Mouse (Mus musculus) neural tube, embryonic 11.5 days (tissue): Measurements from ENCODE around the gene Egfr. TPM values are rescaled to one million over a fixed set of nuclear protein-coding genes. Genes with fewer than 3 reads are reported as not detected.

Experiments
- ATAC-seq: fragments of 200-750 bp; cut with Nextera tagmentation; 2 replicates; pipeline ENCODE4 v1.8.0; 2017; ENCODE audit warnings: moderate number of reproducible peaks, mild to moderate bottlenecking, moderate TSS enrichment, moderate library complexity; ENCODE audit not compliant: insufficient read depth, low FRiP score, low TSS enrichment
- DNase-seq: peaks from one replicate; pipeline ENCODE4 v3.0.0-alpha.2; 2015; ENCODE audit warnings: low spot score
- H3K27ac ChIP-seq: fragments of 300-500 bp; sonication (generic); 2 replicates; pipeline ENCODE4 v1.5.1; 2014; ENCODE audit warnings: low read depth, mild to moderate bottlenecking, low read length
- H3K27me3 ChIP-seq: fragments of 300-500 bp; sonication (generic); 2 replicates; pipeline ENCODE4 v1.6.1; 2014; ENCODE audit warnings: mild to moderate bottlenecking, low read length, mixed read lengths; ENCODE audit not compliant: control insufficient read depth, insufficient read depth
- H3K36me3 ChIP-seq: fragments of 300-500 bp; sonication (generic); 2 replicates; pipeline ENCODE4 v1.6.1; 2014; ENCODE audit warnings: mild to moderate bottlenecking, low read length, moderate library complexity, mixed read lengths; ENCODE audit not compliant: control insufficient read depth, insufficient read depth
- H3K4me1 ChIP-seq: fragments of 300-500 bp; sonication (generic); 2 replicates; pipeline ENCODE4 v1.6.1; 2014; ENCODE audit warnings: low read length, mixed read lengths; ENCODE audit not compliant: control insufficient read depth, insufficient read depth
- H3K4me2 ChIP-seq: fragments of 300-500 bp; sonication (generic); 2 replicates; pipeline ENCODE4 v1.6.1; 2014; ENCODE audit warnings: low read depth, mild to moderate bottlenecking, moderate library complexity
- H3K4me3 ChIP-seq: fragments of 300-500 bp; sonication (generic); 2 replicates; pipeline ENCODE4 v1.5.1; 2014; ENCODE audit warnings: low read depth, low read length
- H3K9ac ChIP-seq: fragments of 300-500 bp; sonication (generic); 2 replicates; pipeline ENCODE4 v1.6.1; 2014; ENCODE audit warnings: mild to moderate bottlenecking, low read length
- H3K9me3 ChIP-seq: fragments of 300-500 bp; sonication (generic); 2 replicates; pipeline ENCODE4 v1.6.1; 2016; ENCODE audit warnings: low read length; ENCODE audit not compliant: control insufficient read depth
- WGBS: fragments of 180-500 bp; shearing (Covaris S2); extraction: QIAGEN DNeasy Blood & Tissue Kit; methylation state at CpG from one replicate; pipeline ENCODE4 v1.1.7; 2014; 5-methylcytosine and 5-hydroxymethylcytosine counted together
- polyA plus RNA-seq: library from polyadenylated mRNA; unstranded; fragments of >200 nt; fragmentation: Nextera tagmentation; extraction: Ambion mirVana; gene quantifications from 2 replicates; pipeline ENCODE4 v1.2.1, GENCODE M21; 2014

Gene Egfr
- polyA plus RNA-seq, 1 experiment from 2014 or later, result 2.6 TPM

DNA sequence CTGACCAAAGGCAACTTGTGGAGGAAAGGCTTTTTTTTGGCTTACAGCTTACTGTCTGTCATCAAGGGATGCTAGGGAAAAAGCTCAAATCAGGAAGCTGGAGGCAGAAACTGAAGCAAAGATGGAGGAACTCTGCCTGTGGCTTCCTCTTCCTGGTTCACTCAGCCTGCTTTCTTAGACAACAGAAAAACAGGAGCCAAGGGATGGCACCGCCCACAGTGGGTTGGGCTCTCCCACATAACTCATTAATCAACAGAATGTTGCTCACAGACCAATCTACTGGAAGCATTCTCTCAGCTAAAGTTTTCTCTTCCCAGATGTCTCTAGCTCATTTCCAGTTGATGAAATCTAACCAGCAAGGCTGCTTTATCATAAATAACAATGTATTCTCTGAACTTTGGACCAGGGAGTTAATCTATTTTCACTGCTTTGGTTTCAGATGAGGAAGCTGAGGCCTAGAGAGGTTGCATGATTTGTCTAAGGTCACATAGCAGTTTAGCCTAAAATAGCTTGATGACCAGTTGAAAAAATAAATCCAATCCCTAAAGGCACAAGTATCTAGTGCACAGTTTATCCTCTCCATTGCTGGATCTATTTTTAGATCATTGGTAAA lies 155.6 kb downstream of the Egfr start:
- no peak for ATAC-seq
- H3K9ac ChIP-seq, result no peak overlapping the region
- H3K27ac ChIP-seq, result no peak overlapping the region
- 81% methylated on average over 1 of the region's 1 CpGs for WGBS
- H3K4me1 ChIP-seq, result no peaks in the 10 kb centered on the region
- H3K36me3 ChIP-seq, result no peaks in the 10 kb centered on the region
- H3K4me3 ChIP-seq, result no peak overlapping the region
- no peak overlapping the region for H3K4me2 ChIP-seq
- no peaks in the 10 kb centered on the region for H3K27me3 ChIP-seq
- H3K9me3 ChIP-seq, result no peaks in the 10 kb centered on the region
- DNase-seq, result no peak

DNA sequence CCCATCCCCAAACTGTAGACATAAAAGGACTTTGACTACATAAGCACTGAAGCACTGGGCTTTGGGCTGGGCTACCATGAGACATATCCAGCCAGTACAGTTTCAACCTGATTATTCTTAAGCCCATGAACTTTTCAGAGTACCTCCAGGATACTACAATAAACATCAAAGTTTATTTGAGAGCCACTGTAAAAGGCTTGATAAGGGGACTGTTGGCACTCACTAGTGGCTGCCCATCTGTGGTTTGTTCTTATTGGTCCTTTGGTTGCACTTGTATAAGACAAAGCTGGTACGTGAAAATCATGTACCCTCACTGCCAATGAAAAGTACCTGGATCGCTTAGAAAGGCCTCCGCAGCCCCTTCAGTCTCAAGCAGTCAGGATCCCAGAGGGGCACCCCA lies 162.8 kb downstream of the Egfr start:
- ATAC-seq, result no peak
- Histone ChIP-seq H3K36me3 (no peaks in the 10 kb centered on the region), H3K4me3 (no peak overlapping the region), H3K4me1 (no peaks in the 10 kb centered on the region), H3K4me2 (no peak overlapping the region), H3K27ac (no peak overlapping the region), H3K9me3 (no peaks in the 10 kb centered on the region), H3K9ac (no peak overlapping the region), H3K27me3 (no peaks in the 10 kb centered on the region)
- WGBS, result 63% methylated on average over 3 of the region's 3 CpGs
- no peak for DNase-seq

DNA sequence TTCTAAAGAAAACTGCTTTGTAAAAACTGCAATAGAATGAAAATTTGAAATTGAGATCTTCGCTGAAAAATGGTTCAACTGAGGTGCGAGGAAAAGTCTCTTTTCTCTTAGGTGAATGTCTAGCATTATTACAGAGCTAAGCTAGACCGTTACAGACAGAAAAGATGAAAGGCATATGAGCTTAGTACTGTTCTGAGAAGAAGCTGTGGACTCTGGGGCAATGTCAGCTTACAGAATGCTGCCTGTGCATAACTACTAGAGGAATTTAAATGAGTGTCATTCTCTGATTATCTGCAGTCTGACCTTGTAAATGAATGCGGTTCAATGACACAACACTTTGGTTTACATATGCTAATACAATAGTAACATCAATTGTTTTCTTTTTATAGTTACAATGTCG lies 163.8 kb downstream of the Egfr start:
- no peaks in the 10 kb centered on the region for H3K4me1 ChIP-seq
- WGBS, result 82% methylated on average over 5 of the region's 5 CpGs

DNA sequence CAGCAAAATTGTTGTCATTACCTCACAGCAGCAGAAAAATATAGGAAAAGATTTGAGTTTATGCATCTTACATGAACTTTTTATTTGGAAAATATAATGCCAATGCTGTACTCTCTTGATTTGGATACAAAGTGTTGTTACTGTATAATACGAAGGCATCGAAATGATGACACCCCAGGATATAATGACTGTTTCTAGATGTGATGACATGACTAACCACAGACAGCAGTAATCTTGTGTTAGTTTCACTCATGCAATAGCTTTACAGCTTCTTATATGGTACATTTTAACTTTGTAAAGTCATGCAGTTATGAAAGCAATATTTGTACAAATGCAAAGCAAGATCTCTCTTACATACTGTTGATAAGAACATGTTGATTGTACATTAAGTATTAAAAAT lies 165.5 kb downstream of the Egfr start:
- no peak overlapping the region for H3K4me2 ChIP-seq
- H3K4me1 ChIP-seq, result no peaks in the 10 kb centered on the region
- H3K4me3 ChIP-seq, result no peak overlapping the region
- 99% methylated on average over 2 of the region's 2 CpGs for WGBS
- H3K9me3 ChIP-seq, result no peaks in the 10 kb centered on the region
- no peaks in the 10 kb centered on the region for H3K27me3 ChIP-seq
- DNase-seq (no peak), ATAC-seq (no peak)
- H3K36me3 ChIP-seq, result no peaks in the 10 kb centered on the region
- H3K9ac ChIP-seq, result no peak overlapping the region
- no peak overlapping the region for H3K27ac ChIP-seq

More for the DNA sequence above, 163.8 kb downstream of the Egfr start:
- Histone ChIP-seq H3K9me3 (no peaks in the 10 kb centered on the region), H3K4me2 (no peak overlapping the region), H3K4me3 (no peak overlapping the region), H3K27ac (no peak overlapping the region), H3K36me3 (no peaks in the 10 kb centered on the region), H3K9ac (no peak overlapping the region), H3K27me3 (no peaks in the 10 kb centered on the region)
- ATAC-seq (no peak), DNase-seq (no peak)

- no peak overlapping the region for H3K4me3 ChIP-seq
- H3K9ac ChIP-seq, result no peak overlapping the region
- no peaks in the 10 kb centered on the region for H3K36me3 ChIP-seq
- H3K27me3 ChIP-seq, result no peaks in the 10 kb centered on the region
- no peaks in the 10 kb centered on the region for H3K9me3 ChIP-seq
- no peak overlapping the region for H3K4me2 ChIP-seq
- 95% methylated on average over 3 of the region's 3 CpGs for WGBS
- H3K4me1 ChIP-seq, result no peaks in the 10 kb centered on the region
- H3K27ac ChIP-seq, result no peak overlapping the region
- DNase-seq (no peak), ATAC-seq (no peak)
Measured at GRCm38 (mm10) chr11:16932159-16932558, 180.2 kb downstream of the Egfr start.

DNA sequence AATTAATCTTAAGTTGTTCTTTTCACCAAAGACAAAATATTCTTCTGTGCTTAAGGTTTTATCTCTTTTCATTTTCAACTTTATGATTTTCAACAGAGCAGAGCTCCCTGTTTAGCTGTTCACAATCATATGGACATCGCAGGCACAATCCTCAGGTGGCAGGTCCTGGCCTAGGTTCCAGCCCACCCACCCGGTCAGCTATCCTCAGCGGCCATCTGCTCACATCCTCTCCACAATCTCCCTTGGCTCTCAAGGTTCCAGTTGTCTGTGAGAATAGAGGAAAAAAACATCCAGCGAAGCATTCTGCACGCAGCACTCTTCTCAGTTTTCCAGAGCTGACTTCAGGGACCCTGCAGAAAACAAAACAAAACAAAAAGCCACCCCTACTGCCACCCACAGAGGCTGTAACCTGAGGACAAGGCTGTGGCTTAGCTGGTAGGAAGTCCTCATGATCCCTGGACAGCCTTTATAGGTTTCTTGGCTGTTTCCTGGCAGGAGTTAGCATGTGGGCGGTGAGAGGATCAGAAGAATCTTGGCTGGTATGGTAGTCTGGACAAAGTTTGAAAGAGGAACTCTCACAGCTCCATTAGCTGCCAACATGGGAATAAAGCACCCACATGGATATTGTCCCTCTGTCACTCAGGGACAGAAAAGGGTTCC lies 183.7 kb downstream of the Egfr start:
- Histone ChIP-seq H3K4me3 (no peak overlapping the region), H3K27ac (no peak overlapping the region), H3K27me3 (no peaks in the 10 kb centered on the region), H3K36me3 (no peaks in the 10 kb centered on the region), H3K4me1 (no peaks in the 10 kb centered on the region), H3K9ac (no peak overlapping the region), H3K9me3 (no peaks in the 10 kb centered on the region), H3K4me2 (no peak overlapping the region)
- 64% methylated on average over 6 of the region's 6 CpGs for WGBS
- DNase-seq, result no peak
- no peak for ATAC-seq

- Histone ChIP-seq H3K36me3 (no peaks in the 10 kb centered on the region), H3K9ac (no peak overlapping the region), H3K27me3 (no peaks in the 10 kb centered on the region), H3K4me3 (no peak overlapping the region), H3K4me2 (no peak overlapping the region), H3K9me3 (no peaks in the 10 kb centered on the region), H3K27ac (no peak overlapping the region), H3K4me1 (no peaks in the 10 kb centered on the region)
- 37% methylated on average over 4 of the region's 4 CpGs for WGBS
- DNase-seq, result peak; percentile 17
- ATAC-seq, result peak; percentile 56; the same call in 1 of the 2 replicates
Measured at GRCm38 (mm10) chr11:16941103-16941793, 189.2 kb downstream of the Egfr start.

DNA sequence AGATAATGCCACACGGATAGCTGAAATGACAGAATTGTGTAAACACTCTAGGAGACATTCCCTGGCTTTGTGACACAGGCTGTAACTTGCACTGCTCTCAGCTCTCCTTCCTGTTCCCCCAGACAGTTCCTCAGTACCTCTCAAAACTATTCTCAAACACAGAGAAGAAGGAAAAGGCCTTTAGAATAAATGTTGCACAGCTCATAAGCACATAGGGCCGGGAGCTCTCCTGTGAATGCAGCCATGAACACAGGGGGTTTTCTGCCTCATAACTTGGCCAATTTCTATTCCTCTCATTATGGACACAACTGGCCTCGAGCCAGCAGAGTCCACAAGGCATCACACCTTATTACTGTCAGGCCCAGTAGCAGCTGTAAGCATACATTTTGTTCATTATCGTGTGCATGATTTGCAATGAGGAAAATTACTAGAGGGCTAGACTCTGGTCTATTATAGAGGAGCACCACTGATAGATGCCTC lies 190.0 kb downstream of the Egfr start:
- H3K36me3 ChIP-seq, result no peaks in the 10 kb centered on the region
- no peaks in the 10 kb centered on the region for H3K4me1 ChIP-seq
- ATAC-seq (no peak), DNase-seq (no peak)
- H3K27ac ChIP-seq, result no peak overlapping the region
- 73% methylated on average over 4 of the region's 4 CpGs for WGBS
- H3K4me3 ChIP-seq, result no peak overlapping the region
- H3K9me3 ChIP-seq, result no peaks in the 10 kb centered on the region
- H3K27me3 ChIP-seq, result no peaks in the 10 kb centered on the region
- no peak overlapping the region for H3K4me2 ChIP-seq
- H3K9ac ChIP-seq, result no peak overlapping the region

DNA sequence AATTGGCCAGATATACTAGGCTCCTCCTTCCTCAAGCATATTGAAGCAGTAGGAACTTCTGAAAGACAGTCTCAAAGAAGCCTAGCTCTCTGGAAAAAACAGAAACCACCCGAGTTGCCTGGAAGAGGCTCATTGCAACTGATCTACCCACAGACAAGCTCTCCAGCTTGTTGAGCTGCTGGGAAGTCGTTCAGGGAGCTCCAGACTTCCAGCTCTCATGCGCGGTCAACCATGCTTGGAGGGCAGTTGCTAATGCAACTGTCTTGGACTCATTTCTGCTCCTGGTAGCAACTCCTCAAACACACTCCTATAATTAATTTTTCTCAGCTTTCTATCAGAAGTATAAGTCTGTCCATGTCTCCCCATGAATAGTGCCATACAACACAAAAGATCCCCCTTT lies 191.0 kb downstream of the Egfr start:
- DNase-seq (no peak), ATAC-seq (no peak)
- H3K27me3 ChIP-seq, result no peaks in the 10 kb centered on the region
- no peaks in the 10 kb centered on the region for H3K4me1 ChIP-seq
- 88% methylated on average over 4 of the region's 4 CpGs for whole genome bisulfite sequencing
- H3K4me3 ChIP-seq, result no peak overlapping the region
- no peak overlapping the region for H3K27ac ChIP-seq
- no peaks in the 10 kb centered on the region for H3K9me3 ChIP-seq
- H3K4me2 ChIP-seq, result no peak overlapping the region
- no peak overlapping the region for H3K9ac ChIP-seq
- H3K36me3 ChIP-seq, result no peaks in the 10 kb centered on the region
